Mouse (Mus musculus) G1E (cell line): ENCODE results near the gene Ndufa4l2.

ENCODE experiments used
- CTCF ChIP-seq: IDR thresholded peaks from 2 replicates; pipeline ENCODE4 v1.5.1; 2012; ENCODE audit warnings: low read depth, low read length, inconsistent platforms, mixed read lengths
- GATA1 ChIP-seq: IDR thresholded peaks from 2 replicates; pipeline ENCODE4 v1.6.1; 2012; ENCODE audit warnings: borderline replicate concordance, low read length, inconsistent platforms, mixed read lengths
- GATA2 ChIP-seq: IDR thresholded peaks from 2 replicates; pipeline ENCODE4 v1.6.1; 2012; ENCODE audit warnings: low read depth, low read length, inconsistent platforms, borderline replicate concordance

GRCm38 (mm10) chr10:127527481-127527880 lies 12.7 kb downstream of the Ndufa4l2 start:
- TF ChIP-seq CTCF (no peak), GATA1 (no peak), GATA2 (no peak)
